8 mouse cellular contexts compared by ENCODE assay signal in the genomic region with DNA sequence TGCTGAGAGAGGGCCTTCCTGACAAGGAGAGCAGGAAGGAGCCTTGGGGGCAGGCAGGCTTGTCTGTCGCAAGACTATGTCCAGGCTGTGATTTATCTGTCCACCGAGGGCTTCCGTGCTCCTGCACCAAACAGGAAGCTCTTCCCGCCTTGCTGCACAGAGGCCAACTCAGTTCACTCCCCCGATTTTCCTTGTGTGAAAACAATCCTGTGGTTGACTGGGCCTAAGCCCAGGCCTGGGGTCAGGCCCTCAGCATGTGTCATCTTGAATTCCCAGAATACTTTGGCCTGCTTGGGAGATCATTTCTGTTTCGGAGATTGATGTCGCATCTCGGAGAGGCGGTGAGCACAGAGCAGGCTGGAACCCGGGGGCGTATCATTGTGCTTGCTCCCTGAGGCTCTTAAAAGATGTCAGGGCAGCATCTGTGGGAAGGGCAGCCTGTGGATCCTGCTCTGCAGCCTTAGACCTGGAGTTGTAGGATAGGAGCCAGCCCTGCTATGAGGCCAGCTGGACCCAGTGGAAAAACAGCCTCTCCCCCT. TPM values are rescaled to one million over a fixed set of nuclear protein-coding genes. Genes with fewer than 3 reads are reported as not detected.
DNase-seq lines count a peak whose midpoint lies in the region; ATAC-seq lines count a peak whose summit lies in the region.

No protein-coding gene starts in this region.

- H3K27me3 ChIP-seq in intestine, embryonic 16.5 days (replicated peaks; ENCODE audit: control insufficient read depth, insufficient read depth, low read length): no peaks in the 10 kb centered on the region
- no peaks in the 10 kb centered on the region for H3K27me3 ChIP-seq in lung, embryonic 15.5 days
- H3K27me3 ChIP-seq in stomach, embryonic 15.5 days (replicated peaks): no peaks in the 10 kb centered on the region

- peaks cover 54% of the 10 kb centered on the region for H3K4me1 ChIP-seq in brown adipose tissue, adult 24 weeks (ENCODE audit: control insufficient read depth, insufficient read depth, insufficient read length, low read length)
- peaks cover 68% of the 10 kb centered on the region for H3K4me1 ChIP-seq in intestine, embryonic 16.5 days (ENCODE audit: control insufficient read depth, insufficient read depth, low read length)
- peaks cover 69% of the 10 kb centered on the region for H3K4me1 ChIP-seq in lung, embryonic 15.5 days
- peaks cover 84% of the 10 kb centered on the region for H3K4me1 ChIP-seq in stomach, embryonic 15.5 days

- peak; percentile 97 for DNase-seq in Muller cell, postnatal 12 days (ENCODE audit: inconsistent ontology term)
- DNase-seq in gonadal fat pad, adult 2 months (ENCODE audit: low read depth): peak; percentile 60
- no peak for DNase-seq in layer of hippocampus, adult 18-20 months (ENCODE audit: low spot score in 2 of 2)

- H3K9me3 ChIP-seq in intestine, embryonic 16.5 days (ENCODE audit: control insufficient read depth, low read length): no peaks in the 10 kb centered on the region
- no peaks in the 10 kb centered on the region for H3K9me3 ChIP-seq in lung, embryonic 15.5 days
- no peaks in the 10 kb centered on the region for H3K9me3 ChIP-seq in stomach, embryonic 15.5 days

- H3K9ac ChIP-seq in intestine, embryonic 16.5 days (ENCODE audit: low read depth, low read length): no peak overlapping the region
- no peak overlapping the region for H3K9ac ChIP-seq in lung, embryonic 15.5 days
- no peak overlapping the region for H3K9ac ChIP-seq in stomach, embryonic 15.5 days

- H3K36me3 ChIP-seq in intestine, embryonic 16.5 days (ENCODE audit: control insufficient read depth, insufficient read depth, low read length): no peaks in the 10 kb centered on the region
- H3K36me3 ChIP-seq in lung, embryonic 15.5 days: no peaks in the 10 kb centered on the region
- no peaks in the 10 kb centered on the region for H3K36me3 ChIP-seq in stomach, embryonic 15.5 days

- peak; percentile 35 for ATAC-seq in intestine, embryonic 16.5 days
- peak; percentile 50 for ATAC-seq in lung, embryonic 15.5 days (ENCODE audit: borderline replicate concordance, extremely low read depth, low FRiP score, low TSS enrichment)
- peak; percentile 12; the same call in 1 of the 2 replicates for ATAC-seq in stomach, embryonic 15.5 days (ENCODE audit: insufficient read depth, low FRiP score, low read depth)
- ATAC-seq in monocyte, adult 5-6 weeks (replicated peaks; ENCODE audit: insufficient number of reproducible peaks, low FRiP score, low TSS enrichment, poor library complexity, severe bottlenecking): no peak

- peak overlapping the region; percentile 23; the same call in 1 of the 2 replicates for H3K4me2 ChIP-seq in intestine, embryonic 16.5 days (ENCODE audit: low read depth, low read length)
- no peak overlapping the region for H3K4me2 ChIP-seq in lung, embryonic 15.5 days
- no peak overlapping the region for H3K4me2 ChIP-seq in stomach, embryonic 15.5 days

- H3K4me3 ChIP-seq in brown adipose tissue, adult 24 weeks (ENCODE audit: insufficient read depth, low read depth, low read length): no peak overlapping the region
- H3K4me3 ChIP-seq in intestine, embryonic 16.5 days (ENCODE audit: low read length): no peak overlapping the region
- no peak overlapping the region for H3K4me3 ChIP-seq in lung, embryonic 15.5 days
- H3K4me3 ChIP-seq in stomach, embryonic 15.5 days (replicated peaks): no peak overlapping the region

- WGBS in intestine, embryonic 16.5 days: 38% methylated on average over 11 of the region's 11 CpGs
- 40% methylated on average over 11 of the region's 11 CpGs for WGBS in lung, embryonic 15.5 days
- WGBS in stomach, embryonic 15.5 days: 36% methylated on average over 11 of the region's 11 CpGs

- H3K27ac ChIP-seq in brown adipose tissue, adult 24 weeks (replicated peaks; ENCODE audit: low read depth, low read length): peak overlapping the region; percentile 81
- peak overlapping the region; percentile 85 for H3K27ac ChIP-seq in intestine, embryonic 16.5 days (ENCODE audit: low read length)
- H3K27ac ChIP-seq in lung, embryonic 15.5 days: peak overlapping the region; percentile 70
- H3K27ac ChIP-seq in stomach, embryonic 15.5 days: peak overlapping the region; percentile 80

RNA-seq across cellular contexts. Expression of a gene that starts 32.6 kb away (rescaled TPM):
- polyA plus RNA-seq in brown adipose tissue, adult 24 weeks (2012; ENCODE audit: insufficient read depth, insufficient read length, missing spikeins): 12.1 and 13.5 TPM in 2 replicates
- 42.5 and 44.3 TPM in 2 replicates for polyA plus RNA-seq in gonadal fat pad, adult 2 months (2012; rRNA removed)
- 9.1 and 9.5 TPM in 2 replicates for polyA plus RNA-seq in intestine, embryonic 16.5 days (2015; fragmentation: Nextera tagmentation; extraction: Ambion mirVana)
- 12.9 and 14.6 TPM in 2 replicates for polyA plus RNA-seq in lung, embryonic 15.5 days (2015; fragmentation: Nextera tagmentation; extraction: Ambion mirVana)
- 13.8 and 15.2 TPM in 2 replicates for polyA plus RNA-seq in stomach, embryonic 15.5 days (2015; fragmentation: Nextera tagmentation; extraction: Ambion mirVana)
- 112 to 191 TPM (median 137 TPM) in 3 replicates for total RNA-seq in monocyte, adult 5-6 weeks (2017)
- 10 to 100 TPM; 30.7 to 34.5 TPM for total RNA-seq in layer of hippocampus, adult 18-20 months (2021)

RNA-seq across cellular contexts. Expression of a gene that starts 56.5 kb away (rescaled TPM):
- polyA plus RNA-seq in brown adipose tissue, adult 24 weeks (2012; ENCODE audit: insufficient read depth, insufficient read length, missing spikeins): 0.20 TPM in 1 of 2 replicates, not detected in the other
- polyA plus RNA-seq in gonadal fat pad, adult 2 months (2012; rRNA removed): 6.4 and 9.8 TPM in 2 replicates
- 0.51 and 0.70 TPM in 2 replicates for polyA plus RNA-seq in intestine, embryonic 16.5 days (2015; fragmentation: Nextera tagmentation; extraction: Ambion mirVana)
- 4.3 and 4.8 TPM in 2 replicates for polyA plus RNA-seq in lung, embryonic 15.5 days (2015; fragmentation: Nextera tagmentation; extraction: Ambion mirVana)
- polyA plus RNA-seq in stomach, embryonic 15.5 days (2015; fragmentation: Nextera tagmentation; extraction: Ambion mirVana): 3.1 and 3.2 TPM in 2 replicates
- 0.11 to 2.1 TPM (median 0.76 TPM) in 3 replicates for total RNA-seq in monocyte, adult 5-6 weeks (2017)
- total RNA-seq in layer of hippocampus, adult 18-20 months (2021): 1 to 10 TPM; 5.6 to 6.3 TPM

Comparison
In these comparisons a context has a peak if more than half of its experiments do, and no peak if none do; other contexts are left out.
1. DNase-seq: peak in Muller cell, postnatal 12 days (single experiment) and gonadal fat pad, adult 2 months (single experiment); none in layer of hippocampus, adult 18-20 months (0 of 2).
2. Peak in every context shown above with its lines, with median percentiles within 50 percentile points of each other: H3K27ac ChIP-seq.